ENCODE assay signal across 8 mouse cellular contexts in the genomic region with DNA sequence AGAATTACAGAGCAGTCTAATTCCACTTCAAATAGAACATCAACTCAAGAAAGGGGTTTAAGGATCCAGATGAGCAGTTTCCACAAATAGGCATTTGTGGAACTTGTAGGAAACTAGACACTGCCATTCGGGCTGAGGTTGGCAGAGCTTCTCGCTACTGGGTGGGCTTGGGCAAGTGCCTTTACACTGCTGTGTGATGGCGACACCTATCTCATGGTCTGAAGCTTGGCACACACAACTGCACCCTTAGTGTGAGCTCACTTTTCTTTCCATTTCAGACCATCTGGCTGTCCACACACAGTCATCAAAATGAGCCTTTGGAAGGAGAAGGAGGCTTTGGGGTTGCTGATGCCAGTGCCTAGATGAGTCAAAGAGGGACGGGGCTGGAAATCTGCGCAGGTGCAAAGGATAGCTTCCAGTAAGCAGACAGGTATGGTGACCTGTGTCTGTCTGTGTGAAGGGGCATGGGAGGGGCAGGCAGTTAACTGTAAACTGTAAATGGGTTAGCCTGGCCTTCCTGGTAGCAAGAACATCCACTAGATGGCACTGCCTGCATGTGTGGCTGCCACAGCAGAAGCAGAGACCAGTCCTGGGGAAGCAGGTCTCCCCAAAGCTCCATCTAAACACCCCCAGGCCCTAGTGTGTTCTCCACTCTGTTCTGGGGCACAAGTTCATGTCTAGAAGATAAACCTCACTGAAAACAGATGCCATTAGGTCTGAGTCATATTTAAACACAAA.
DNase-seq lines count a peak whose midpoint lies in the region; ATAC-seq lines count a peak whose summit lies in the region.

No protein-coding gene starts in this region.

- H3K9ac ChIP-seq in embryonic facial prominence, embryonic 15.5 days = no peak overlapping the region

- no peaks in the 10 kb centered on the region for H3K36me3 ChIP-seq in embryonic facial prominence, embryonic 15.5 days

- no peaks in the 10 kb centered on the region for H3K27me3 ChIP-seq in embryonic facial prominence, embryonic 15.5 days

- peak; percentile 35 to 49 for DNase-seq in adrenal gland, adult 18-20 months (ENCODE audit: low spot score in 2 of 2)
- no peak for DNase-seq in adrenal gland, postnatal 4 days (ENCODE audit: low spot score in 2 of 2)
- DNase-seq in thymus, postnatal 4 days = peak; percentile 21
- no peak for DNase-seq in thymus, postnatal 10 days (ENCODE audit: low spot score in 2 of 2)
- DNase-seq in layer of hippocampus, adult 18-20 months (ENCODE audit: low spot score in 2 of 2) = peak; percentile 42 to 74
- peak; percentile 36 to 55 for DNase-seq in lung, postnatal 4 days

- no peak overlapping the region for H3K4me3 ChIP-seq in embryonic facial prominence, embryonic 15.5 days (replicated peaks)

- H3K27ac ChIP-seq in embryonic facial prominence, embryonic 15.5 days (replicated peaks) = no peak overlapping the region

- H3K9me3 ChIP-seq in embryonic facial prominence, embryonic 15.5 days (replicated peaks) = no peaks in the 10 kb centered on the region

- 65% methylated on average over 5 of the region's 5 CpGs for WGBS in embryonic facial prominence, embryonic 15.5 days

- ATAC-seq in embryonic facial prominence, embryonic 15.5 days (ENCODE audit: insufficient number of reproducible peaks, low FRiP score, low TSS enrichment, low read depth) = peak; percentile 63; the same call in 1 of the 2 replicates
- ATAC-seq in erythroblast, adult 5-6 weeks (replicated peaks; ENCODE audit: low FRiP score, poor library complexity, severe bottlenecking) = no peak

- peaks cover 7% of the 10 kb centered on the region; the same call in 1 of the 2 replicates for H3K4me1 ChIP-seq in embryonic facial prominence, embryonic 15.5 days

- no peak overlapping the region for H3K4me2 ChIP-seq in embryonic facial prominence, embryonic 15.5 days (replicated peaks)

Comparison
In these comparisons a context has a peak if more than half of its experiments do, and no peak if none do; other contexts are left out.
1. DNase-seq: peak in adrenal gland, adult 18-20 months (2 of 2), thymus, postnatal 4 days (single experiment), layer of hippocampus, adult 18-20 months (2 of 2) and lung, postnatal 4 days (2 of 2); none in adrenal gland, postnatal 4 days (0 of 2) and thymus, postnatal 10 days (0 of 2).